Mouse (Mus musculus): ENCODE data around the gene Chil1.

Gene Chil1

DNA sequence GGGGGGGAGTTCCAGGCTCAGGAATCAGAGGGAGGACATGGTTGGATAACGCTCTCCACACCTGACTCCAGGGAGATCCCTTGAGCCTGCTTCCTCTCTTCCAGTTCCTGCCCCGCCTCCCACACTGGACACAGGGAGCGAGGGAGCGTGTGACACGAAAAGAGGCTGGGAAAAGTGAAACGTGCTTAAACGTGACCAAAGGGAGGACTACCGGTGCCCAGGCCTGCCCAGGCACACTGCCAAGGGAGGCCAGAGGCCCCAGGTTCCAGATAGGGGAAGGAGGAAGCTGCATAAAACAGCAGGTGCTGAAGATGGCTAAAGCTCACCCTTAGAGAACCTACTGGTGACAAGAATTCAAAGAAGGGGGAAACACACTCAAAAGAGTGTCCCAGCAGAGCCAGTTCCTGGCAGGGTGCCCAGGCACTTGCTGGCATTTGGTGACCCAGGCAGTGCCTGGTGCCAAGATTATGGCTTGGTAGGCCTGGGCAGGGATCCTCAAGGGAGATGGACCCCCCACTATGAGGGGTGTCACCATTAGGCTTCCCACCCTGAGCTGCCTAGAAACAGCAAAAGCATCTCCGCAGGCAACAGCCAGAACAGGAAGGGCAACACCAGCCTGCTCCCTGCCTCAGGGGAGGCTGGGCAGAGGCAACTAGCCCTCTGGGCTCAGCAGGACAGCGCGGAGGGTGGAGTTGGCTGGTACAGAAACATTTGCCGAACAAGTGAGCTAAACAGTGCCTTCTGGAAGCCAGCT, 51.0 kb downstream of the Chil1 start:
- DNase-seq, result no peak

DNA sequence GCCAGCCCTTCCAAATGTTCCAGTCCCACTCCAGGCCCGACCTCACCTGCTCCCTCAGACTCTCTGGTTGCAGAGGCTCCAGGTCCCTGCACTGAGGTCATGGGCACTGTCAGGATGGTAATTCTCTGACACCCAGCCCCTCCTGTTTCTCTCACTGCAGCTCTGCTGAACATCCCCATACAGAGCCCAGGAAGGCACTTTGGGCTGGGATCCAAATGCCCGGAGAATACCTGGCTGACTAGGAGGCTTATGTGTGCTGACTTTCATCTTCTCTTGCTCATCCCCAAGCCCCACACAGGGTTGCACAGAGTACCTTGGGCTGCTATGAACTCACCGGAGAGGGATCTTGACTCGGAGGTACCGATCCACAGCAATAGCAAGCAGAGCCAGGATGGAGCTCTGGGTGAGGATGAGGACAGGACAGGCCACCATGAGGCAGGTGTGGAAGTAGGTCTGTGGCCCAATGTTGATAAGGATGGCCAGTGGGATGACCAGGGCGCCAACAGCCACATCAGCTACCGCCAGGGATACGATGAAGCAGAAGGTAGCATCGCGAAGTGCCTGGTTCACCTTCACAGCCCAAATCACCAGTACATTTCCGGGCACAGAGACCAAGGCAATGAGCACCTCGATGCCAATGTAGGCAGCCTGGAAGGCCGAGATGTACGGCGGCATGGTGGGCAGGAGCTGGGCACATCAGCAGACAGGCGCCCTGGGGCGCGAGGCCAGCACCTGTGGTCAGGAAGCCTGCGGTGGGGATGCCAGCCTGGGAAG, 51.9 kb downstream of the Chil1 start:
- DNase-seq, result no peak

DNA sequence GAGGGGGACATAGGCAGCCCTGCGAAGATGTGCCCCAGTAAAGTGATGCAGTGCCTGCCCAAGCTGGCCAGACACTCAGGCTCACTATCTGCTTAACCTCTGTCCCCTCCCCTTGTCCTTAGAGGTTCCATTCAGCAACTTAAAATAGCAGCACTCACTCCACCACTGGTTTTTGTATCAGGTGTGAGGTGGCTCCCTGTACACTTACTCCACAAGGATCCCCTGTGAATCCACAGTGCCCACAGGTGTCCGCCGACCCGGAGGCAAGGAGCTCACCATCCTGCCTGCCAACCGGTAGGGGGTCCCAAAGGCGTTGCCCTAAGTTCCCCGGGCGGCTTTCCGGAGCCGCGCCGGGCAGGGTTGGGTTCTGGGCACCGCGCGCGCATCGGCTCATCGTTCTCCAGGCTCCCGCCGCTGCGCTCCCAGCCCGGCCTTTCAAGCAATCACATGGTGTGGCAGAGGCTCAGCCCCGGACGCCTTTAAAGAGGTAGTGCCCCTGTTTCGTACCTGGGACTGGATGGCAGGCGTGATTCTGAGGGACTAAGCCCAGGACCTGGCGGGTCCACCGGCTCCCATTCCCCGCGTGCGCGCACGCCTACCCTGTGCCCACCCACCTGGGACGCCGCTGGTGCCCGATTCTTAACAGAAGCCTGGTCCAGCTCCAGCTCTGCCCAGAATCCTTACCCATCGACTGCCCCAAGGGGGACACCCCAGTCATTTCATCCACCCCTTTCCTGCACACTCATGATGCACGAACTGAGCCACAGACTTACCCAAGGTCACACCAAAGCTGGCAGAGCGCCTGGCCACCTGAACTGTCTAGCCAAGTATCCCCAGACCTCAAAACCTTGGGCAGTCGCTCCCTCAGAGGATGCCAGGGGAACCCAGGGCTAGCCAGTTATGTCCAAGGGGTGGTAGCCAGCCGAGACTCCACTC, 52.7 kb downstream of the Chil1 start:
- DNase-seq, result no peak

DNA sequence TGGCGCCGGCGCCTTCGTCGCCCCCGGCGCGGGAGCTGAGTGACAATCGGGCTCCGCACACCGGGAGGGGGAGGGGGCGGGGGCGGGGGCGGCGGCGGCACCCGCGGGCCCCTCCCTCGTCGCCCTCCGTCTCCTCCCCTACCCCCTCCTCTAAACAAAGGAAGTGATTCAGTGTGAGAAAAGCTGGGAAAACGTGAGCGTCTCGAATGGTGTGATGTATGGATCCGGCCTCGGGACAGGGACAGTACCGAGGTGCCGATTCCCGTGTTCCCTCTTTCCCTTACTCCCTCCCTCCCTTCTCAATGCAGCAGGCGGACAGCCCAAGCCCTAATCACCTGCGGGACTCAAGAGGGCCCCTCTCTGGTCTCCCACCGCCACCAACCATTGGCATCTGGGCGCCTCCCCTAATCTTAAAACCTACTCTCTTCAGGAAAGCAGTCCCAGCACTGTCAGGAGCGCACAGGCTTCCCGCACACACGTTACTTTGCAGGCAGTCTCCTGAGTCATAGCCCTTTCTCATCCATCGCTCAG, 53.5 kb downstream of the Chil1 start, which contains the start of gene Adora1:
Adora1 (minus strand) TSS at position 41 of the 531 bp plus-strand sequence.
- no peak for DNase-seq

DNA sequence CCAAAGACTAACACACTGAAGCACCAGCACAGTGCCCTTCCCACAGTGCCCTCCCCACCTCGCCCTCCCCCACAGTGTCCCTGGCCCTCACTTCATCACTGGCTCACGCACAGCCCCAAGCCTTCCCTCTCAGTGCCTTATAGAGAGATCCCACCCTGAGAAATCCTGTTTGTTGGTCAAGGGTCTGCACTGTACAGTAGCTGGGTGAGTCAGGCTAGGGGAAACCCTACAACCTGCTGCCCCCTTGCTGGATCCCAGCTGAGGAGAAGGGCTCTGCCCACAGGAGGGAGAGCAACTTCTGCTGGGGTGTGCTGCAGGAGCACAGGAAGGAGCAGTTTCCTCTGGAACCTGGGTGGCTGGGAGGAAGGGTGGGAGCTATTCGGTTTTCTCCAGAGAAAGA, 54.2 kb downstream of the Chil1 start:
- no peak for DNase-seq

DNA sequence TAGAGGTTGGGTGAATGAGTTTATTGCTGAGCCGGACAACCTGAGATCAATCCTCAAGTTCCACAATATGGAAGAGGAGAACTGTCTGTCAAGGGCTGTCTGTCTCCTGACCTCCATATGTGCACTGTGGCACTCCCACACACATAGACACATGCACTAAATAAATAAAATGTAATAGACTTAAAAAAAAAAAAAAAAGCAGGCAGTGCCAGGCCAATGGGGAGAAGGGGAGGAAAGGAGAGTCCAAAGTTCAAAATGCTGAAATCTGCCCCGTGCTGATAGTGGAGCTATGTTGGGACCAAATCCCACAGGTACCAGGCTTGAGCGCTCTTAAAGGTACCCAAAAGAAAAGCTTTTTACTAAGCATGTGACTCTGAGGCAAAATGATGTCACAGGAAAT, 55.5 kb downstream of the Chil1 start:
- no peak for DNase-seq
